Mouse (Mus musculus) myocyte (in vitro differentiated cells): Measurements from ENCODE around the gene Olfr1026. TPM values are rescaled to one million over a fixed set of nuclear protein-coding genes. Genes with fewer than 3 reads are reported as not detected.

ENCODE experiments used
- H3K27me3 ChIP-seq: one replicate; pipeline ENCODE4 v1.6.1; 2011; ENCODE audit not compliant: control insufficient read depth, insufficient read depth, insufficient read length
- H3K36me3 ChIP-seq: one replicate; pipeline ENCODE4 v1.6.1; 2011; ENCODE audit not compliant: control insufficient read depth, insufficient read depth
- H3K4me2 ChIP-seq: one replicate; pipeline ENCODE4 v1.6.1; 2011; ENCODE audit warnings: low read depth, control low read depth
- H3K4me3 ChIP-seq: one replicate; pipeline ENCODE4 v1.5.1; 2011; ENCODE audit warnings: mild to moderate bottlenecking, control low read depth, moderate library complexity
- H3K79me2 ChIP-seq: one replicate; pipeline ENCODE4 v1.6.1; 2011; ENCODE audit not compliant: control insufficient read depth, insufficient read depth
- H3ac ChIP-seq: one replicate; pipeline ENCODE4 v1.6.1; 2011; ENCODE audit not compliant: control insufficient read depth, insufficient read length
- CEBPB ChIP-seq: IDR thresholded peaks from 2 replicates; pipeline ENCODE4 v1.6.1; 2011; ENCODE audit warnings: mild to moderate bottlenecking, moderate library complexity; ENCODE audit not compliant: poor library complexity, insufficient read depth, severe bottlenecking
- E2F4 ChIP-seq: IDR thresholded peaks from one replicate; pipeline ENCODE4 v1.6.1; 2011; ENCODE audit warnings: mild to moderate bottlenecking, control low read depth, moderate library complexity; ENCODE audit not compliant: insufficient read depth
- MAX ChIP-seq: IDR thresholded peaks from one replicate; pipeline ENCODE4 v1.6.1; 2011; ENCODE audit warnings: low read depth, mild to moderate bottlenecking, control low read depth
- MYOD1 ChIP-seq, 3 experiments: IDR thresholded peaks; one replicate each; pipeline ENCODE4 v1.6.1; 2011; ENCODE audit warnings: control low read depth in 2 of 3, low read depth in 2 of 3, mild to moderate bottlenecking in 2 of 3, moderate library complexity in 1 of 3; ENCODE audit not compliant: insufficient read length in 2 of 3, control insufficient read depth in 1 of 3
- MYOG ChIP-seq, 3 experiments: IDR thresholded peaks; one replicate each; pipeline ENCODE4 v1.6.1; 2011; ENCODE audit warnings: control low read depth in 2 of 3, low read depth in 2 of 3, mild to moderate bottlenecking in 2 of 3; ENCODE audit not compliant: insufficient read length in 2 of 3, control insufficient read depth in 1 of 3, insufficient read depth in 1 of 3
- POLR2A ChIP-seq: IDR thresholded peaks from one replicate; pipeline ENCODE4 v1.6.1; 2011; ENCODE audit warnings: low read depth, mild to moderate bottlenecking, control low read depth, moderate library complexity; ENCODE audit not compliant: insufficient read length
- POLR2AphosphoS2 ChIP-seq: IDR thresholded peaks from one replicate; pipeline ENCODE4 v1.6.1; 2011; ENCODE audit warnings: low read depth, control low read depth; ENCODE audit not compliant: insufficient read length
- REST ChIP-seq: IDR thresholded peaks from one replicate; pipeline ENCODE4 v1.6.1; 2011; ENCODE audit warnings: mild to moderate bottlenecking, control low read depth, moderate library complexity; ENCODE audit not compliant: insufficient read depth, insufficient read length
- SRF ChIP-seq: IDR thresholded peaks from one replicate; pipeline ENCODE4 v1.6.1; 2011; ENCODE audit warnings: low read depth; ENCODE audit not compliant: control insufficient read depth, insufficient read length
- TCF12 ChIP-seq: IDR thresholded peaks from one replicate; pipeline ENCODE4 v1.6.1; 2011; ENCODE audit warnings: mild to moderate bottlenecking, control low read depth; ENCODE audit not compliant: poor library complexity, insufficient read depth, severe bottlenecking
- TCF3 ChIP-seq: IDR thresholded peaks from one replicate; pipeline ENCODE4 v1.6.1; 2011; ENCODE audit warnings: low read depth, control low read depth; ENCODE audit not compliant: insufficient read length
- USF1 ChIP-seq: IDR thresholded peaks from one replicate; pipeline ENCODE4 v1.6.1; 2011; ENCODE audit warnings: low read depth, mild to moderate bottlenecking, control low read depth, moderate library complexity
- polyA plus RNA-seq: library from polyadenylated mRNA; unstranded; fragments of >200 nt; fragmentation: generic; extraction: Trizol; gene quantifications from one replicate; pipeline ENCODE4 v1.2.1, GENCODE M21; 2012; ENCODE audit warnings: missing spikeins

Olfr1026 gene
- polyA plus RNA-seq = not detected

GRCm38 (mm10) chr2:85921258-85921657, at the start of gene Olfr1026:
Olfr1026 (plus strand) TSS chr2:85921558.
- no peaks in the 10 kb centered on the region for H3K79me2 ChIP-seq
- H3K4me3 ChIP-seq = no peak within 1 kb of the TSS
- H3K4me2 ChIP-seq = no peak within 1 kb of the TSS
- TF ChIP-seq TCF3 (no peak), SRF (no peak), MAX (no peak), POLR2AphosphoS2 (no peak), REST (no peak), POLR2A (no peak)
- H3K36me3 ChIP-seq = no peaks in the 10 kb centered on the region
- no peak within 1 kb of the TSS for H3ac ChIP-seq
- no peaks in the 10 kb centered on the region for H3K27me3 ChIP-seq

- Histone ChIP-seq H3K27me3 (no peaks in the 10 kb centered on the region), H3K79me2 (no peaks in the 10 kb centered on the region), H3ac (no peak within 1 kb of the TSS), H3K4me2 (no peak within 1 kb of the TSS), H3K4me3 (no peak within 1 kb of the TSS), H3K36me3 (no peaks in the 10 kb centered on the region)
- TF ChIP-seq USF1 = no peak
- no peak for TF ChIP-seq POLR2AphosphoS2
- TF ChIP-seq POLR2A = no peak
- no peak for TF ChIP-seq TCF3
- no peak for TF ChIP-seq E2F4
- no peak for TF ChIP-seq TCF12
- no peak for TF ChIP-seq MYOD1 (IDR thresholded peaks at IDR 0.05; ENCODE audit: control insufficient read depth in 1 of 3, insufficient read length in 2 of 3, low read depth in 2 of 3)
- TF ChIP-seq MYOG (IDR thresholded peaks at IDR 0.05; ENCODE audit: control insufficient read depth in 1 of 3, insufficient read depth in 1 of 3, insufficient read length in 2 of 3, low read depth in 2 of 3) = no peak
- TF ChIP-seq SRF = no peak
- no peak for TF ChIP-seq CEBPB
- TF ChIP-seq MAX = no peak
- no peak for TF ChIP-seq REST
These were observed 36.0 kb upstream of the Olfr1026 start, which contains the start of gene Olfr1023 for GRCm38 (mm10) chr2:85885340-85885739. Olfr1023 (plus strand) TSS chr2:85885640.

- H3K36me3 ChIP-seq = no peaks in the 10 kb centered on the region
- no peak within 1 kb of the TSS for H3K4me3 ChIP-seq
- no peak within 1 kb of the TSS for H3ac ChIP-seq
- no peaks in the 10 kb centered on the region for H3K27me3 ChIP-seq
- H3K79me2 ChIP-seq = no peaks in the 10 kb centered on the region
- TF ChIP-seq POLR2A = no peak
- H3K4me2 ChIP-seq = no peak within 1 kb of the TSS
These were observed 16.4 kb upstream of the Olfr1026 start, which contains the start of gene Olfr1024 for GRCm38 (mm10) chr2:85904952-85905351. Olfr1024 (minus strand) TSS chr2:85905052.

GRCm38 (mm10) chr2:85913197-85913596, 8.2 kb upstream of the Olfr1026 start:
- no peaks in the 10 kb centered on the region for H3K27me3 ChIP-seq
- H3K4me2 ChIP-seq = no peak overlapping the region
- H3K79me2 ChIP-seq = no peaks in the 10 kb centered on the region
- TF ChIP-seq TCF12 = no peak
- no peak for TF ChIP-seq POLR2AphosphoS2
- no peak for TF ChIP-seq E2F4
- no peak for TF ChIP-seq REST
- TF ChIP-seq TCF3 = no peak
- TF ChIP-seq MYOD1 (IDR thresholded peaks at IDR 0.05; ENCODE audit: control insufficient read depth in 1 of 3, insufficient read length in 2 of 3, low read depth in 2 of 3) = no peak
- TF ChIP-seq CEBPB = no peak
- TF ChIP-seq MAX = no peak
- no peak for TF ChIP-seq MYOG (IDR thresholded peaks at IDR 0.05; ENCODE audit: control insufficient read depth in 1 of 3, insufficient read depth in 1 of 3, insufficient read length in 2 of 3, low read depth in 2 of 3)
- TF ChIP-seq POLR2A = no peak
- TF ChIP-seq USF1 = no peak
- no peak for TF ChIP-seq SRF
- no peaks in the 10 kb centered on the region for H3K36me3 ChIP-seq
- H3K4me3 ChIP-seq = no peak overlapping the region
- no peak overlapping the region for H3ac ChIP-seq

GRCm38 (mm10) chr2:85914893-85915292, 6.5 kb upstream of the Olfr1026 start, which contains the start of gene Olfr1025-ps1:
Olfr1025-ps1 (plus strand) TSS chr2:85915193.
- H3K4me2 ChIP-seq = no peak within 1 kb of the TSS
- no peaks in the 10 kb centered on the region for H3K27me3 ChIP-seq
- H3K79me2 ChIP-seq = no peaks in the 10 kb centered on the region
- no peak within 1 kb of the TSS for H3K4me3 ChIP-seq
- no peak within 1 kb of the TSS for H3ac ChIP-seq
- no peaks in the 10 kb centered on the region for H3K36me3 ChIP-seq
- no peak for TF ChIP-seq TCF12
- no peak for TF ChIP-seq E2F4
- TF ChIP-seq SRF = no peak
- no peak for TF ChIP-seq MYOD1 (IDR thresholded peaks at IDR 0.05; ENCODE audit: control insufficient read depth in 1 of 3, insufficient read length in 2 of 3, low read depth in 2 of 3)
- no peak for TF ChIP-seq POLR2A
- TF ChIP-seq MAX = no peak
